Mouse (Mus musculus) urinary bladder, postnatal 36 days (tissue): ENCODE measurements around the gene Arih2.

Experiments used
- DNase-seq, 2 experiments: peaks; one replicate each; pipeline ENCODE4 v3.0.0; 2022; ENCODE audit warnings: low spot score in 2 of 2, mixed read lengths in 1 of 2

Arih2 gene

GRCm38 (mm10) chr9:108587571-108588180, 61.5 kb downstream of the Arih2 start:
- peak in 1 of 2 experiments; percentile 62 for DNase-seq

- DNase-seq: no peak
Measured at GRCm38 (mm10) chr9:108579344-108579690, 69.9 kb downstream of the Arih2 start.

GRCm38 (mm10) chr9:108578545-108579343, 70.4 kb downstream of the Arih2 start, which contains the start of gene Wdr6:
Wdr6 (minus strand) TSS chr9:108578739.
- DNase-seq: peak; percentile 76 to 90

DNA sequence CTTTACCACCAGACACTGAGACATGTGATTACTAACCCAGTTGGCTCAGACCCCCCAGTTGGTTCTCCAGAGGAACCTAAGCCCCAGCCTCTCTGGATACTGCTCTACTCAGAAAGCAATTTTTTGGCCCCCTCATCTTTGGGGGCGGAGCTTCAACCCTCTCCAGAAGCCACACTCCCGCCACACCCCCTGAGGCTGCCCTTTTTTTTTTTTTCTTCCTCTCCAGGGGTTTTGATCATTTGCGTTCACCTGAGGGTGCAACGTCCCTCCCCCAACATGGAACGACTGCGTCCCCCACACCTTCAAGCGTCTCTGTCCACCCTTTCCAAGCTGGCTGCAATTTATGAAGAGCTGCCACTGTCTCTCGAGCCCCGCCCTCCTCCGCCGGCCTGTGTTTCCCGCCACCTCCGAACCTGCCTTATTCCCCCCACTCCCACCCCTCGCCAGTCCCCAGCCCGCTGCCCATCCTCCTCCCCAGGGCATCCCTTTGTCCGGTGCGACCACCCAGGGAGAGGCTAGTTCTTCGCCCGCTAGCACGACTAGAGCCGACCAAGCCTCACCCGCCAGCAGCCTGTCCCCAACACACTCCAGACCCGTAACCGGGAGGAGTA, 71.1 kb downstream of the Arih2 start:
- DNase-seq: peak in 1 of 2 experiments; percentile 46

- DNase-seq: no peak
Measured at GRCm38 (mm10) chr9:108577025-108577424, 72.2 kb downstream of the Arih2 start.

GRCm38 (mm10) chr9:108575321-108576297, 73.6 kb downstream of the Arih2 start:
- DNase-seq: no peak

DNA sequence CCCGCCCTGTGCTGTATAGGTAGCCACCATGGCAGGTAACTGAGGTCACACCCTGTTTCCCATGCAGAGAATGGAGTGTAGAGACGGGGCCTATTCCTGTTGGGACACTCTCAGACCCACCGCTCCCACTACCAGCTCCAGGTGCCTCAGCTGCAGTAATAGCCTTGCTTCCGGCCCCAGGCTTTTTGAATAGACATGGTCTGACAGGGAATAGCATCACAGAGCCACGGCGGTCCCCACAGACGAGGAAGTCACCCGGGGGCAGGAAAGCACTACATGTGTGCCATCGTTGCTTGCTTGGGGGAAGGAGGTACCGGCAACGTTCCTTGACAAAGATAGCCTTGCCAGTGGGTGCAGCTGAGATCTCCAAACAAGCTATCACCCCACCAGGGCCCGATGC, 74.3 kb downstream of the Arih2 start:
- no peak for DNase-seq

DNA sequence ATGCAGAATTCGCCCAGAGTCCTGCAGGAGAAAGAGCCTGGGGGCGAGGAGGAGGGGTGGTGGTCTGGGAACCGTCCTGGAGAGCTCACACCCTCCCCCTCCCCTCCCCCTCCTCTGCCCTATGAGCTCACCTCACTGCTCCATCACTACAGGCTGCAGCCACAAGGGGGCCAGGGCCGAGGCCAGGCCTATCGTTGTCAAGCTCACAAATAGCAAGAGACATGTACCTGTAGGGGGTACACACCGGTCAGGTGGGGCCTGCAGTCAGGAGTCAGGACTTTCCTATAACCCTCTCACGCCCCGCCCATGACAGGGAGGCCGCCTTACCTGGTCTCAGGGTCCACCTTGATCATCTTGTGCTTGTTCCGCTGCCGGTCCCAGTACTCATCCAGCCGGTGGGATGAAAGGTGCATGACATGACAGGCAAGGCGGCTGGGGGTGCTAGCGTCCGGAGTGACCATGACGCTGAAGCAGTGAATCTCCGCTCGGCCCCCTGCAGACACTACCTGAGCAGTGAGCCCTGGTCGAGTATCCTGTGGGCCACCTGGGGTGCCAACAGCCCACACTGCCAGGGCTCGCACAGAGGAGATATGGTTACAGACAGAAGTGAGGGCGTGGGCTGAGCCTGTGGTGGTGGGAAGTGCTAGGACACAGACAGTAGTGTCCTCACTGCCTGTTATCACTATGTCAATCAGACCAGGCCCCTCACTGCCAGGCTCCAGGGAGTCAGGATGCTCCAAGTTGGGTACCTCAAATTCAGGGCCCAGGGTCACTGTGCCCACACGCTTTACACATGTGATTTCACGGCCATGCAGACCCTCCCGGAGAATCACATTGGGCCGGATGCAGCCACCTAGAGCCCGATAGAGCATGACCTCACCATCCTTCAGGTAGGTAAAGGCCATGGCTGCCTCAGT, 75.2 kb downstream of the Arih2 start:
- DNase-seq: no peak

GRCm38 (mm10) chr9:108572321-108572720, 76.9 kb downstream of the Arih2 start:
- no peak for DNase-seq

- no peak for DNase-seq
Measured at GRCm38 (mm10) chr9:108571401-108571973, 77.7 kb downstream of the Arih2 start.

DNA sequence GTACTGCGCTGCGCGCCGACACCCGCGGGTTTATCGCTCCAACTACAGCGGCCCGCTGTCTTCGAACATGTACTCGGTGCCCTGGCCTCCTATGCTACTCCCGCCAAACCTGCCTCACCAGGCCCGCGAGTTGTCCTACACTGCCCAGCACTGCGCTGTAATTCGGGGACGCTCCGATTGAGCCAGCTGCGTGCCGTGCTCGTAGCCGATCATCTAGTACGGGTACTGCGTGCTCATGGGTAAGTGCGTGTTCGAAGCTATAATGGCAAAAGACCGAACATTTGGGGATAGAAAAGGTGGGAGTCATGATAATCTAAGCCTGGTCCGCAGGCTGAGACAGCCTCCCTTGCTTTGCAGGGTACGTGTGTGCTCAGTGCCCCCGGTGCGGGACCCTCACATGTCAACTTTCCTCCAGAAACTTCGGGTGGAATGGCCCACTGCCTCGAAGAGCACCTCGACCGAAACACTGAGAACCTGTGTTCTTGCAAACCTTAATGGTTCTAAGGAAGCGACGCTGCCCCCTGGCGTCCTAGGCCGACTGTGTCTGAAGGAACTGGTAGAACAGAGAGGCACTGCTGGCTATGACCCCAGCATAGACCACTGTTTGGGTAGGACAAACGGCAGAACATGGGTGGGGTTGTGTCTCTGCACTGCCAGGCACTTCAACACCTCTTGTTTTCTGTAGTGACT, 78.8 kb downstream of the Arih2 start:
- DNase-seq: peak; percentile 72 to 81

GRCm38 (mm10) chr9:108569381-108570206, 79.6 kb downstream of the Arih2 start, which contains the start of gene Dalrd3:
Dalrd3 (plus strand) TSS chr9:108569886.
- peak; percentile 84 to 94 for DNase-seq

DNA sequence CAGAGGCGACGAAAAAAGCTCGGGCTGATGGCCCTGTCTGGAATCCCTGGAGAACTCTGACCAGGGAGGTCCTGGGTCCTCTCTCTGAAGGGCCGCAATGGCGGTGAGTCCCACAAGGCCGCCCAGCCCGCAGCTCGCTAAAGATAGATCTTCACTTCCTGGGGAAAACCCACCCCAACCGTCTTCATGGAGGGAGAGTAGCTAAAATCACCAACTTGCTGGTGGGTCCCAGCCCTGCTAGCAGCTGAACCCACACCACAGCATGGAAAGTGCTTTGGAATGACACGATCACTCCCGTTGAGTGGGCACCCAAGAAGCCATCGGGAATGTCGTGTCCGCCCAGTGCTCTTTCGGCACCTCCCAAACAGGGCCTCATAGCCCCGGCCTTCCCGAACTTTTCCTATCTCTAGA, 80.7 kb downstream of the Arih2 start:
- DNase-seq: no peak

DNA sequence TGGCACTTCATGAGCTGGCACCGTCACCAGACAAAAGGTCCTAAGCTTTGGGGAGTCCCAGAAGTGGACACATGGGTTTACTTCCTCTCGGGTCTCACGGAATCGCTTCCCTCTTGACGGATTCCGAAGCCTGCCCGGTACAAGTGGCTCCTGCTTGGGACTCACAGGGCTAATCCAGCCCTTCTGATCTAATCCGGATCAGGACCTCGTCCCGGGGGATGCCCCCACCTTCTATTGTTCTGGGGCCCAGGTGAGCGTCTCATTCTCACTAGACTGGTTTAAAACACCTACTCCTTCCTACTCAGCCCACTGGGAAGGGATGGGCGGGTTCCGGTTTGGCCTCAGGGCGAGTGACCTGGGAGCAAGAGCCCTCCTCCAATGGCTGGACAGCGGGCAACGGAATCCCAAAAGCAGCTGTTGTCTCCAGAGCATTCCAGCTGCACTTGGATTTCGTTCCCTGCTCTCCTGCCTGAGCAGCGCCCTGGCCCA, 81.2 kb downstream of the Arih2 start:
- DNase-seq: no peak

- DNase-seq: peak; percentile 94 to 96
Measured at GRCm38 (mm10) chr9:108566815-108567776, 82.1 kb downstream of the Arih2 start, which contains the start of gene Ndufaf3. Ndufaf3 (minus strand) TSS chr9:108567434.

GRCm38 (mm10) chr9:108565881-108566814, 83.0 kb downstream of the Arih2 start:
- DNase-seq: no peak
